28 mouse cellular contexts compared by ENCODE assay signal in genomic region chr1:164538304-164539043, GRCm38 (mm10).
DNase-seq lines count a peak whose midpoint lies in the region; ATAC-seq and TF ChIP-seq lines count a peak whose summit lies in the region.
"Had no signal": no experiment of that assay in that cellular context is flagged by ENCODE, and none has a peak within 500 bp of the region (broad histone marks: within the 10 kb centered on the region; RNA-seq: fewer than 3 reads in every experiment).

No protein-coding gene starts in this region.

- 62% methylated on average over 5 of the region's 5 CpGs for WGBS in lung, postnatal 0 days
- WGBS in intestine, embryonic 14.5 days, result 70% methylated on average over 5 of the region's 5 CpGs
- WGBS in limb, embryonic 10.5 days, result 85% methylated on average over 5 of the region's 5 CpGs

- no peaks in the 10 kb centered on the region for H3K9me3 ChIP-seq in lung, postnatal 0 days (ENCODE audit: low read length)
- H3K9me3 ChIP-seq in intestine, embryonic 14.5 days (ENCODE audit: control insufficient read depth, low read length), result no peaks in the 10 kb centered on the region
- no peaks in the 10 kb centered on the region for H3K9me3 ChIP-seq in limb, embryonic 10.5 days (replicated peaks)
- H3K9me3 ChIP-seq: embryonic facial prominence, embryonic 13.5 days; forebrain, embryonic 10.5 days; forebrain, embryonic 15.5 days; heart, embryonic 13.5 days; limb, embryonic 12.5 days; midbrain, embryonic 13.5 days had no signal

- H3K27me3 ChIP-seq in lung, postnatal 0 days (replicated peaks; ENCODE audit: insufficient read depth, low read length), result no peaks in the 10 kb centered on the region
- H3K27me3 ChIP-seq in intestine, embryonic 14.5 days (replicated peaks; ENCODE audit: control insufficient read depth, insufficient read depth, low read length), result no peaks in the 10 kb centered on the region
- H3K27me3 ChIP-seq in limb, embryonic 10.5 days (ENCODE audit: low read depth, poor library complexity, severe bottlenecking), result no peaks in the 10 kb centered on the region
- H3K27me3 ChIP-seq: embryonic facial prominence, embryonic 13.5 days; forebrain, embryonic 15.5 days; heart, embryonic 13.5 days; limb, embryonic 12.5 days; midbrain, embryonic 13.5 days had no signal

- H3K4me3 ChIP-seq in lung, postnatal 0 days (ENCODE audit: low read depth, low read length), result no peak overlapping the region
- H3K4me3 ChIP-seq in intestine, embryonic 14.5 days (ENCODE audit: low read depth, low read length), result no peak overlapping the region
- no peak overlapping the region for H3K4me3 ChIP-seq in limb, embryonic 10.5 days
- H3K4me3 ChIP-seq: embryonic facial prominence, embryonic 13.5 days; forebrain, embryonic 10.5 days; forebrain, embryonic 15.5 days; heart, adult 2 months; heart, embryonic 13.5 days; limb, embryonic 12.5 days; midbrain, embryonic 13.5 days had no signal

- ATAC-seq in lung, postnatal 0 days, result peak; percentile 73
- ATAC-seq in intestine, embryonic 14.5 days (replicated peaks; ENCODE audit: low FRiP score, low TSS enrichment, low read depth), result no peak
- ATAC-seq: CD4-positive, CD25-positive, alpha-beta regulatory T cell, adult 4 months; forebrain, embryonic 15.5 days; midbrain, embryonic 13.5 days had no signal

- 0 out of 2 replicates have a peak overlapping the region, but pooled peaks have one; percentile 1 for H3K27ac ChIP-seq in lung, postnatal 0 days (ENCODE audit: low read length)
- H3K27ac ChIP-seq in intestine, embryonic 14.5 days (ENCODE audit: low read depth), result no peak overlapping the region
- no peak overlapping the region for H3K27ac ChIP-seq in limb, embryonic 10.5 days
- H3K27ac ChIP-seq: embryonic facial prominence, embryonic 13.5 days; forebrain, embryonic 10.5 days; forebrain, embryonic 15.5 days; heart, adult 2 months; heart, embryonic 13.5 days; hindbrain, embryonic 14.5 days; limb, embryonic 12.5 days; macrophage; midbrain, embryonic 13.5 days had no signal

- H3K9ac ChIP-seq in lung, postnatal 0 days (replicated peaks; ENCODE audit: low read depth), result no peak overlapping the region
- no peak overlapping the region for H3K9ac ChIP-seq in intestine, embryonic 14.5 days (ENCODE audit: low read length)
- H3K9ac ChIP-seq: embryonic facial prominence, embryonic 13.5 days; forebrain, embryonic 15.5 days; heart, embryonic 13.5 days; hindbrain, embryonic 14.5 days; limb, embryonic 12.5 days; midbrain, embryonic 13.5 days had no signal

- DNase-seq in lung, postnatal 0 days (ENCODE audit: low spot score), result peak; percentile 72
- DNase-seq in lung, postnatal 10 days, result no peak
- DNase-seq in ES-CJ7 (ENCODE audit: low read depth, low spot score), result peak; percentile 27
- peak; percentile 41 for DNase-seq in intestine, embryonic 14.5 days (ENCODE audit: low spot score)
- DNase-seq in lung, postnatal 4 days, result peak; percentile 16 to 55
- no peak for DNase-seq in right cerebral cortex, postnatal 4 days
- DNase-seq in limb, embryonic 10.5 days (ENCODE audit: low spot score), result no peak
- no peak for DNase-seq in right cerebral cortex, postnatal 36 days (ENCODE audit: low spot score in 2 of 2)
- DNase-seq: adrenal gland, postnatal 14 days; cerebellum, adult 18-20 months; cerebellum, postnatal 10 days; gastrocnemius, postnatal 25 days; heart, adult 2 months; heart, postnatal 10 days; kidney, adult 9 months; kidney, postnatal 14 days; right cerebral cortex, postnatal 25 days; thymus, adult 18-20 months; thymus, postnatal 25 days had no signal

- H3K4me1 ChIP-seq in lung, postnatal 0 days (ENCODE audit: insufficient read depth, low read depth, low read length), result 0 out of 2 replicates have a peak, but pooled peaks cover 4% of the 10 kb centered on the region
- 0 out of 2 replicates have a peak, but pooled peaks cover under 1% of the 10 kb centered on the region for H3K4me1 ChIP-seq in intestine, embryonic 14.5 days (replicated peaks; ENCODE audit: control insufficient read depth, insufficient read depth, low read length)
- H3K4me1 ChIP-seq in limb, embryonic 10.5 days, result no peaks in the 10 kb centered on the region
- H3K4me1 ChIP-seq: embryonic facial prominence, embryonic 13.5 days; forebrain, embryonic 10.5 days; forebrain, embryonic 15.5 days; limb, embryonic 12.5 days; midbrain, embryonic 13.5 days had no signal

- TF ChIP-seq CTCF in lung, postnatal 0 days (IDR thresholded peaks at IDR 0.05), result no peak

- H3K36me3 ChIP-seq in lung, postnatal 0 days (ENCODE audit: insufficient read depth, low read length), result no peaks in the 10 kb centered on the region
- H3K36me3 ChIP-seq in intestine, embryonic 14.5 days (ENCODE audit: control insufficient read depth, insufficient read depth, low read length), result no peaks in the 10 kb centered on the region
- no peaks in the 10 kb centered on the region for H3K36me3 ChIP-seq in limb, embryonic 10.5 days
- H3K36me3 ChIP-seq: embryonic facial prominence, embryonic 13.5 days; forebrain, embryonic 10.5 days; forebrain, embryonic 15.5 days; heart, embryonic 13.5 days; limb, embryonic 12.5 days; midbrain, embryonic 13.5 days had no signal

- no peak overlapping the region for H3K4me2 ChIP-seq in lung, postnatal 0 days (replicated peaks; ENCODE audit: low read depth, low read length)
- H3K4me2 ChIP-seq in intestine, embryonic 14.5 days (ENCODE audit: low read length), result no peak overlapping the region
- H3K4me2 ChIP-seq: embryonic facial prominence, embryonic 13.5 days; forebrain, embryonic 15.5 days; heart, embryonic 13.5 days; hindbrain, embryonic 14.5 days; limb, embryonic 12.5 days; midbrain, embryonic 13.5 days had no signal

- no peak for TF ChIP-seq EP300 in lung, postnatal 0 days (IDR thresholded peaks at IDR 0.05)

Comparison
In these comparisons a context has a peak if more than half of its experiments do, and no peak if none do; other contexts are left out.
1. DNase-seq: peak in lung, postnatal 0 days (single experiment), ES-CJ7 (single experiment), intestine, embryonic 14.5 days (single experiment) and lung, postnatal 4 days (2 of 2); none in lung, postnatal 10 days (single experiment), right cerebral cortex, postnatal 4 days (single experiment), limb, embryonic 10.5 days (single experiment) and right cerebral cortex, postnatal 36 days (0 of 2).